ENCODE assay signal across 15 mouse cellular contexts in genomic region chr15:25102727-25103126, GRCm38 (mm10).
"Had no signal": no experiment of that assay in that cellular context is flagged by ENCODE, and none has a peak within 500 bp of the region (broad histone marks: within the 10 kb centered on the region; RNA-seq: fewer than 3 reads in every experiment).

No protein-coding gene starts in this region.

- H3K9ac ChIP-seq: neural tube, embryonic 15.5 days; stomach, embryonic 15.5 days had no signal

- DNase-seq: retina, postnatal 1 day; right cerebral cortex, adult 18-20 months; right cerebral cortex, postnatal 14 days; right cerebral cortex, postnatal 25 days; right cerebral cortex, postnatal 4 days; spleen, adult 18-20 months; thymus, adult 18-20 months; thymus, adult 2 months; thymus, postnatal 14 days; thymus, postnatal 25 days; thymus, postnatal 36 days; thymus, postnatal 4 days had no signal

- H3K27me3 ChIP-seq: neural tube, embryonic 15.5 days; stomach, embryonic 15.5 days had no signal

- H3K36me3 ChIP-seq: neural tube, embryonic 15.5 days; stomach, embryonic 15.5 days had no signal

- H3K9me3 ChIP-seq: neural tube, embryonic 15.5 days; stomach, embryonic 15.5 days had no signal

- H3K4me2 ChIP-seq: neural tube, embryonic 15.5 days; stomach, embryonic 15.5 days had no signal

- H3K27ac ChIP-seq: neural tube, embryonic 15.5 days; stomach, embryonic 15.5 days; stomach, postnatal 0 days had no signal

- H3K4me3 ChIP-seq: neural tube, embryonic 15.5 days; stomach, embryonic 15.5 days had no signal

- H3K4me1 ChIP-seq: neural tube, embryonic 15.5 days; stomach, embryonic 15.5 days had no signal
